Mouse (Mus musculus): ENCODE results near the gene Dolpp1. TPM values are rescaled to one million over a fixed set of nuclear protein-coding genes. Genes with fewer than 3 reads are reported as not detected.
A peak's percentile ranks its signal among the peaks of the same experiment; 100 is the strongest.

Dolpp1 gene
- total and polyA plus RNA-seq, 3 experiments, result 5.9 to 25.1 (median 9.0) TPM

GRCm38 (mm10) chr2:30393370-30393656 is 1.3 kb downstream of the Dolpp1 start:
- intact Hi-C loops (cut with DNase I), result no loop called here
- 10% methylated on average over 1 of the region's 1 CpGs for WGBS
- H3K36me3 ChIP-seq (ENCODE audit: control insufficient read depth, insufficient read depth, low read length), result no peaks in the 10 kb centered on the region

GRCm38 (mm10) chr2:30395757-30396156 is 3.7 kb downstream of the Dolpp1 start:
- no peak overlapping the region for H3K27ac ChIP-seq
- no peak overlapping the region for H3K4me3 ChIP-seq
- no peak for DNase-seq
- no peak overlapping the region for H3K9ac ChIP-seq (ENCODE audit: low read depth, low read length)
- H3K4me1 ChIP-seq (ENCODE audit: control insufficient read depth, insufficient read depth, low read length), result peaks cover 3% of the 10 kb centered on the region
- H3K79me2 ChIP-seq (replicated peaks; ENCODE audit: control insufficient read depth, insufficient read depth, low read length), result no peaks in the 10 kb centered on the region
- no peak for TF ChIP-seq EP300 (IDR thresholded peaks at IDR 0.05; ENCODE audit: insufficient read depth, low read depth, low read length)
- TF ChIP-seq CTCF (IDR thresholded peaks at IDR 0.05), result no peak
- no peak for TF ChIP-seq POLR2A (IDR thresholded peaks at IDR 0.05; ENCODE audit: insufficient read depth, low read depth, low read length)
- no peaks in the 10 kb centered on the region for H3K27me3 ChIP-seq (ENCODE audit: control insufficient read depth, insufficient read depth, low read length)
- 81% methylated on average over 7 of the region's 7 CpGs for WGBS
- intact Hi-C loops (cut with DNase I), result no loop called here
- no peaks in the 10 kb centered on the region for H3K36me3 ChIP-seq (ENCODE audit: control insufficient read depth, insufficient read depth, low read length)

More at GRCm38 (mm10) chr2:30393370-30393656, 1.3 kb downstream of the Dolpp1 start:
- Histone ChIP-seq H3K79me2 (replicated peaks; ENCODE audit: control insufficient read depth, insufficient read depth, low read length) (no peaks in the 10 kb centered on the region), H3K9ac (ENCODE audit: low read depth, low read length) (no peak overlapping the region), H3K27me3 (ENCODE audit: control insufficient read depth, insufficient read depth, low read length) (no peaks in the 10 kb centered on the region), H3K27ac (peak overlapping the region; percentile 82), H3K4me3 (peak overlapping the region; percentile 95), H3K4me1 (ENCODE audit: control insufficient read depth, insufficient read depth, low read length) (peaks cover 3% of the 10 kb centered on the region)
- DNase-seq, result no peak
- TF ChIP-seq EP300 (IDR thresholded peaks at IDR 0.05; ENCODE audit: insufficient read depth, low read depth, low read length) (no peak), POLR2A (IDR thresholded peaks at IDR 0.05; ENCODE audit: insufficient read depth, low read depth, low read length) (no peak), CTCF (IDR thresholded peaks at IDR 0.05) (no peak)

GRCm38 (mm10) chr2:30396246-30396645 is 4.2 kb downstream of the Dolpp1 start:
- H3K36me3 ChIP-seq (ENCODE audit: control insufficient read depth, insufficient read depth, low read length), result no peaks in the 10 kb centered on the region
- H3K27me3 ChIP-seq (ENCODE audit: control insufficient read depth, insufficient read depth, low read length), result no peaks in the 10 kb centered on the region
- no peak overlapping the region for H3K4me3 ChIP-seq
- intact Hi-C loops (cut with DNase I), result no loop called here
- TF ChIP-seq EP300 (IDR thresholded peaks at IDR 0.05; ENCODE audit: insufficient read depth, low read depth, low read length) (no peak), CTCF (IDR thresholded peaks at IDR 0.05) (no peak), POLR2A (IDR thresholded peaks at IDR 0.05; ENCODE audit: insufficient read depth, low read depth, low read length) (no peak)
- H3K9ac ChIP-seq (ENCODE audit: low read depth, low read length), result no peak overlapping the region
- DNase-seq, result no peak
- WGBS, result 87% methylated on average over 7 of the region's 7 CpGs
- H3K27ac ChIP-seq, result no peak overlapping the region
- no peaks in the 10 kb centered on the region for H3K79me2 ChIP-seq (replicated peaks; ENCODE audit: control insufficient read depth, insufficient read depth, low read length)
- peaks cover 3% of the 10 kb centered on the region for H3K4me1 ChIP-seq (ENCODE audit: control insufficient read depth, insufficient read depth, low read length)

- WGBS, result 92% methylated on average over 10 of the region's 10 CpGs
- peaks cover under 1% of the 10 kb centered on the region; the same call in 1 of the 2 replicates for H3K36me3 ChIP-seq (ENCODE audit: control insufficient read depth, insufficient read depth, low read length)
- H3K27me3 ChIP-seq (ENCODE audit: control insufficient read depth, insufficient read depth, low read length), result no peaks in the 10 kb centered on the region
- H3K4me1 ChIP-seq (ENCODE audit: control insufficient read depth, insufficient read depth, low read length), result peaks cover 5% of the 10 kb centered on the region
- no peak overlapping the region for H3K27ac ChIP-seq
- TF ChIP-seq EP300 (IDR thresholded peaks at IDR 0.05; ENCODE audit: insufficient read depth, low read depth, low read length), result no peak
- no peak for TF ChIP-seq CTCF (IDR thresholded peaks at IDR 0.05)
- TF ChIP-seq POLR2A (IDR thresholded peaks at IDR 0.05; ENCODE audit: insufficient read depth, low read depth, low read length), result no peak
- DNase-seq, result no peak
- intact Hi-C loops (cut with DNase I), result no loop called here
- H3K9ac ChIP-seq (ENCODE audit: low read depth, low read length), result no peak overlapping the region
- no peak overlapping the region for H3K4me3 ChIP-seq
- H3K79me2 ChIP-seq (replicated peaks; ENCODE audit: control insufficient read depth, insufficient read depth, low read length), result no peaks in the 10 kb centered on the region
Measured at GRCm38 (mm10) chr2:30397986-30398512, 6.0 kb downstream of the Dolpp1 start.

GRCm38 (mm10) chr2:30399191-30400171 is 7.4 kb downstream of the Dolpp1 start:
- DNase-seq, result no peak
- TF ChIP-seq EP300 (IDR thresholded peaks at IDR 0.05; ENCODE audit: insufficient read depth, low read depth, low read length), result no peak
- no peak for TF ChIP-seq POLR2A (IDR thresholded peaks at IDR 0.05; ENCODE audit: insufficient read depth, low read depth, low read length)
- no peak for TF ChIP-seq CTCF (IDR thresholded peaks at IDR 0.05)
- H3K9ac ChIP-seq (ENCODE audit: low read depth, low read length), result no peak overlapping the region

GRCm38 (mm10) chr2:30401581-30401980 is 9.5 kb downstream of the Dolpp1 start:
- TF ChIP-seq CTCF (IDR thresholded peaks at IDR 0.05), result no peak
- no peak for TF ChIP-seq EP300 (IDR thresholded peaks at IDR 0.05; ENCODE audit: insufficient read depth, low read depth, low read length)
- no peak for TF ChIP-seq POLR2A (IDR thresholded peaks at IDR 0.05; ENCODE audit: insufficient read depth, low read depth, low read length)
- Histone ChIP-seq H3K79me2 (replicated peaks; ENCODE audit: control insufficient read depth, insufficient read depth, low read length) (no peaks in the 10 kb centered on the region), H3K36me3 (ENCODE audit: control insufficient read depth, insufficient read depth, low read length) (peaks cover 2% of the 10 kb centered on the region; the same call in 1 of the 2 replicates), H3K4me1 (ENCODE audit: control insufficient read depth, insufficient read depth, low read length) (peaks cover 1% of the 10 kb centered on the region; the same call in 1 of the 2 replicates), H3K27ac (no peak overlapping the region), H3K9ac (ENCODE audit: low read depth, low read length) (no peak overlapping the region), H3K27me3 (ENCODE audit: control insufficient read depth, insufficient read depth, low read length) (no peaks in the 10 kb centered on the region), H3K4me3 (no peak overlapping the region)
- no peak for DNase-seq
- intact Hi-C loops (cut with DNase I), result no loop called here
- WGBS, result 10% methylated on average over 1 of the region's 1 CpGs

More at GRCm38 (mm10) chr2:30399191-30400171, 7.4 kb downstream of the Dolpp1 start:
- Histone ChIP-seq H3K4me1 (ENCODE audit: control insufficient read depth, insufficient read depth, low read length) (peaks cover 1% of the 10 kb centered on the region; the same call in 1 of the 2 replicates), H3K79me2 (replicated peaks; ENCODE audit: control insufficient read depth, insufficient read depth, low read length) (no peaks in the 10 kb centered on the region), H3K4me3 (no peak overlapping the region), H3K36me3 (ENCODE audit: control insufficient read depth, insufficient read depth, low read length) (peaks cover 2% of the 10 kb centered on the region; the same call in 1 of the 2 replicates), H3K27ac (no peak overlapping the region), H3K27me3 (ENCODE audit: control insufficient read depth, insufficient read depth, low read length) (no peaks in the 10 kb centered on the region)
- intact Hi-C loops (cut with DNase I), result no loop called here
- WGBS, result 59% methylated on average over 20 of the region's 20 CpGs

All from heart, adult 2 months (tissue).